Mouse (Mus musculus): ENCODE measurements at regions not wholly inside any gene's neighbourhood (a gene's known extent, or its start where the extent isn't known, plus 50 kb on each side); places are given as distances from the start of the nearest gene placed in this dataset.

- ATAC-seq (ENCODE audit: insufficient read depth, low FRiP score, low TSS enrichment) (no peak), DNase-seq (ENCODE audit: low spot score) (no peak)
- Histone ChIP-seq H3K27ac (ENCODE audit: low read depth, low read length) (no peak overlapping the region), H3K4me1 (ENCODE audit: control insufficient read depth, insufficient read depth, low read length) (no peaks in the 10 kb centered on the region), H3K36me3 (ENCODE audit: control insufficient read depth, insufficient read depth, low read length) (no peaks in the 10 kb centered on the region), H3K27me3 (ENCODE audit: control insufficient read depth, insufficient read depth, low read length) (no peaks in the 10 kb centered on the region), H3K4me2 (ENCODE audit: low read depth) (no peak overlapping the region), H3K9ac (ENCODE audit: low read length) (no peak overlapping the region), H3K4me3 (ENCODE audit: low read depth, low read length) (no peak overlapping the region), H3K9me3 (ENCODE audit: control insufficient read depth, low read length) (no peaks in the 10 kb centered on the region)
- 88% methylated on average over 6 of the region's 6 CpGs for WGBS
Observed at GRCm38 (mm10) chr8:95968828-95969227, 80.5 kb upstream of the Got2 start.

- Histone ChIP-seq H3K9me3 (ENCODE audit: control insufficient read depth, low read length) (no peaks in the 10 kb centered on the region), H3K4me2 (ENCODE audit: low read depth) (no peak overlapping the region), H3K27ac (ENCODE audit: low read depth, low read length) (no peak overlapping the region), H3K9ac (ENCODE audit: low read length) (no peak overlapping the region), H3K27me3 (ENCODE audit: control insufficient read depth, insufficient read depth, low read length) (no peaks in the 10 kb centered on the region), H3K4me3 (ENCODE audit: low read depth, low read length) (no peak overlapping the region), H3K4me1 (ENCODE audit: control insufficient read depth, insufficient read depth, low read length) (no peaks in the 10 kb centered on the region), H3K36me3 (ENCODE audit: control insufficient read depth, insufficient read depth, low read length) (no peaks in the 10 kb centered on the region)
- no peak for ATAC-seq (ENCODE audit: insufficient read depth, low FRiP score, low TSS enrichment)
- peak; percentile 23 for DNase-seq (ENCODE audit: low spot score)
- WGBS = 32% methylated on average over 1 of the region's 1 CpGs
Observed at GRCm38 (mm10) chr8:95966430-95966829, 78.1 kb upstream of the Got2 start.

GRCm38 (mm10) chr8:95952257-95952656 lies 63.9 kb upstream of the Got2 start:
- peak; percentile 70; the same call in 1 of the 2 replicates for ATAC-seq (ENCODE audit: insufficient read depth, low FRiP score, low TSS enrichment)
- H3K4me3 ChIP-seq (ENCODE audit: low read depth, low read length) = peak overlapping the region; percentile 15; the same call in 1 of the 2 replicates
- H3K9ac ChIP-seq (ENCODE audit: low read length) = no peak overlapping the region
- no peaks in the 10 kb centered on the region for H3K4me1 ChIP-seq (ENCODE audit: control insufficient read depth, insufficient read depth, low read length)
- no peaks in the 10 kb centered on the region for H3K27me3 ChIP-seq (ENCODE audit: control insufficient read depth, insufficient read depth, low read length)
- H3K27ac ChIP-seq (ENCODE audit: low read depth, low read length) = no peak overlapping the region
- 14% methylated on average over 10 of the region's 10 CpGs for WGBS
- H3K4me2 ChIP-seq (ENCODE audit: low read depth) = peak overlapping the region; percentile 38
- H3K36me3 ChIP-seq (ENCODE audit: control insufficient read depth, insufficient read depth, low read length) = no peaks in the 10 kb centered on the region
- DNase-seq (ENCODE audit: low spot score) = peak; percentile 57
- no peaks in the 10 kb centered on the region for H3K9me3 ChIP-seq (ENCODE audit: control insufficient read depth, low read length)

GRCm38 (mm10) chr8:95951794-95952193 lies 63.4 kb upstream of the Got2 start:
- peak overlapping the region; percentile 23; the same call in 1 of the 2 replicates for H3K4me3 ChIP-seq (ENCODE audit: low read depth, low read length)
- WGBS = 1% methylated on average over 17 of the region's 17 CpGs
- H3K27me3 ChIP-seq (ENCODE audit: control insufficient read depth, insufficient read depth, low read length) = no peaks in the 10 kb centered on the region
- H3K4me1 ChIP-seq (ENCODE audit: control insufficient read depth, insufficient read depth, low read length) = no peaks in the 10 kb centered on the region
- H3K9me3 ChIP-seq (ENCODE audit: control insufficient read depth, low read length) = no peaks in the 10 kb centered on the region
- H3K9ac ChIP-seq (ENCODE audit: low read length) = no peak overlapping the region
- peak overlapping the region; percentile 38 for H3K4me2 ChIP-seq (ENCODE audit: low read depth)
- ATAC-seq (ENCODE audit: insufficient read depth, low FRiP score, low TSS enrichment) (peak; percentile 83), DNase-seq (ENCODE audit: low spot score) (peak; percentile 87)
- no peaks in the 10 kb centered on the region for H3K36me3 ChIP-seq (ENCODE audit: control insufficient read depth, insufficient read depth, low read length)
- no peak overlapping the region for H3K27ac ChIP-seq (ENCODE audit: low read depth, low read length)

Measured in neural tube, embryonic 11.5 days (tissue).